Mouse (Mus musculus) liver, adult 2 months (tissue): ENCODE measurements around the gene Gm3625.

ENCODE experiments used
- CTCF ChIP-seq: fragments of 200-500 bp; IDR thresholded peaks from 2 replicates; pipeline ENCODE4 v1.5.1; 2011; ENCODE audit warnings: low read depth, low read length, control low read depth
- POLR2A ChIP-seq: fragments of 200-500 bp; IDR thresholded peaks from 2 replicates; pipeline ENCODE4 v1.6.1; 2011; ENCODE audit warnings: low read length, control low read depth; ENCODE audit not compliant: insufficient read depth; ENCODE audit errors: extremely low read depth

GRCm38 (mm10) chr12:4588603-4589002, 4.1 kb downstream of the Gm3625 start:
- TF ChIP-seq POLR2A (no peak), CTCF (no peak)
